Mouse (Mus musculus): ENCODE measurements around the gene BC003965. TPM values are rescaled to one million over a fixed set of nuclear protein-coding genes. Genes with fewer than 3 reads are reported as not detected.
A peak's percentile ranks its signal among the peaks of the same experiment; 100 is the strongest.
"Not testable (repeated sequence)": the region's sequence is repeated elsewhere in the genome, so short reads cannot be mapped to it uniquely, and the experiment has no call there.

Gene BC003965
- polyA plus RNA-seq, 1 experiment, result 9.5 TPM

DNA sequence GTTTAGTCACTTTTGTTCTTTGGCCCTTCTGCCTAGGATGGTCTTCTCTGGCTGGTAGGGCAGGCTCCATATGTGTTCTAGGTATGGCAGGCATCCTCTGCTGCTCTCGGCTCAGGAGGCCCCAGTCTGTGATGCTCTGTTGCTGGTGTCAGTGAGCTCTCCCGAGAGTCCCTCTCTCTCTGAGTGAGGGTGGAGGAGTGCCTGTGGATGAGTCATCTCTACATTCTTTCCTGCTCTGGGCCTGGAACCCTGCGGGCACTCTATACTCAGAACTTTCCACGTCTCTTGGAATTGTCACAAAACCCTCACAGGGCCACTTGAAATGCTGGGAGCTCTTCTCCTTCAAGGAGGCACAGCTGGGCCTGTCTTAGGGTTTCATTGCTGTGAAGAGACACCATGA lies 27.4 kb downstream of the BC003965 start:
- 60% methylated on average over 4 of the region's 4 CpGs for WGBS
- DNase-seq (ENCODE audit: low read depth, low spot score), result no peak

DNA sequence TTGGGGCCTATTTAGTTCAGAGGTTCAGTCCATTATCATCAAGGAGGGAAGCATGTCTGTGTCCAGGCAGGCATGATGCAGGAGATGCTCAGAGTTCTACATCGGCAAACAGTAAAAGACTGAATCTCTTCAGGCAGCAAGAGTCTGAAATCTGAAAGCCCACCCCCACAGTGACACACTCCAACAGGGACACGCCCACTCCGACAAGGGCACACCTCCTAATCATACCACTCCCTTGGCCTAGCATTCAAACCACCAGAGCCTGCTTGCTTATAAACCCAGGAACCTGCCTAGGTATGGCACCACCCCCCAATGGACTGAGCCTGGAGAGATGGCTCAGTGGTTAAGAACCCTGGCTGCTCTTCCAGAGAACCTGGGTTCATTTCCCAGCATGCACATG lies 31.1 kb downstream of the BC003965 start:
- 80% methylated on average over 3 of the region's 3 CpGs for WGBS
- no peak for DNase-seq (ENCODE audit: low read depth, low spot score)

DNA sequence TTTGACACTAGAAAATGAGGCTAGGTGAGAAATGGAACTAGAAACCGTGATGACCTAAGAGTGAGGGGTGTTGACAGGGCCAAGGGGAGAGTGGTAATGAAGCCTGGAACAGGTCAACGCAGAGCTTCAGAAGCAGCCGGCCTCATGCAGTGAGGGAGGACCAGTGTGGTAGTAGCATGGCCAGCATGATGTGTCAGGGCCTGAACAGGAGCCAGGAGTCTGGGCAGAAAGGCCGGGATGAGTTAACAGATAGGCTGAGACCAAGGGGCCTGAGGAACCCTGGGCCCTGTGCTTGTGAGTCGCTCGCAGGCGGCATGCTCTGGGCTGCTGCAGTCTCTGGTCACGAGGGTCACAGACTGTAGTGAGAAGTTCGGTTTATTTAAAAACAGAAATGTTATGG lies 34.6 kb downstream of the BC003965 start:
- no peak for DNase-seq (ENCODE audit: low read depth, low spot score)
- 90% methylated on average over 9 of the region's 9 CpGs for WGBS

DNA sequence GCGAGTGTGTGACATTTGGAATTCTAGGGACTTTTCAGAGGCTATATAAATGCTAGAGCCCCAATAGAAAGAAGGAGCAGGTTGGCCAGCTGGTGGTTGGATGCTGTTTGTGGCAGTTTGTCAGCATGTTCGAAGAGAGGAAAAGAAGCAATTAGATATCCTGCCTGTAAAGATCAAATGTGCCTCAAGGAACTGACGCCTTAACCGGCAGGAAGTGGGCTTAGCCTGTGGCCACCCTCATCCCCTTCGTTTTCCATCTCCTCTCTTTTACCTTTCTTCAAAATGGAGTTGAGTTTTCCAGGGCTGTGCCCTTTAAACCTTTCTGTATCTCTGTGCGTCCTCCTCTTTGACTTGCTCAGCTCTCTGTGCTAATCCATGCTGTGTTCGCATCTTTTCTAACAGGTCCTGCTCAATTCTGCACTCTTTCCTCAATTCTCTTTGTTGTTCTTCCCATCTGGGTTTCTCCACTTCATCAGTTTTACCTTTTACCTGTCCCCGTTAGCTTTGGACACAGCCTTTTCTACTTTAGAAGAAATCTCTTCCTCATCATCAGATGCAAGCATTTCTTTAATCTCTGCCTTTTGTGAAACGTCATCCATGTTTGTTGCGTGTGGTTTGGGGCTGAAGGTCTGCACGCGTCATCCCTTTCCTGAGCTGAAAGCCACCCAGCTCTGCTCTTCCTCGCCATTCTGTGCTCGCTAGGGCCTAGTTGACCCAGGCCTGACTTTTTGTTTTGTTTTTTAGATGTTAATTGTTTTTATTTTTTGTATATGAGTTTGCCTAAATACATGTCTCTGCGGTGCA lies 35.3 kb downstream of the BC003965 start:
- 90% methylated on average over 15 of the region's 15 CpGs for WGBS
- no peak for DNase-seq (ENCODE audit: low read depth, low spot score)

DNA sequence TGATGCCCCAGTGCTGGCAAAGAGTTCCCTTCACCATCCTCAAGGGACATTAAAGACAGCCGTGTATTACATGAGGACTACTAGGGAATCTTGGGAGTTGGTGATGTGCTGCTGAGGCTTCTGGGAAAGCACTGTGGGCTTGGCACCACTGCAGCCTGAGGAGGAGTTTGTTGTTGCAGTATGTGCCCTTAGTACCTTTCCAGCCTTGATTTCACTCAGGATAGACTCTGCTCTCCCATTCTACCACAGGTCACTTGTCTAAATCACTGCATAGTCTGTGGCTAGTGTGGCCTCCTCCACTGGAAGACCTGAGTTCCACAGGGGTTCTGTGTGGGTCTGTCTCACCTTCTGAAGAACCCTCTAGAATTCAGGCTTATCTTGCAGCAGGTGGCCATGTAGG lies 36.4 kb downstream of the BC003965 start:
- 73% methylated on average over 1 of the region's 1 CpGs for WGBS

DNA sequence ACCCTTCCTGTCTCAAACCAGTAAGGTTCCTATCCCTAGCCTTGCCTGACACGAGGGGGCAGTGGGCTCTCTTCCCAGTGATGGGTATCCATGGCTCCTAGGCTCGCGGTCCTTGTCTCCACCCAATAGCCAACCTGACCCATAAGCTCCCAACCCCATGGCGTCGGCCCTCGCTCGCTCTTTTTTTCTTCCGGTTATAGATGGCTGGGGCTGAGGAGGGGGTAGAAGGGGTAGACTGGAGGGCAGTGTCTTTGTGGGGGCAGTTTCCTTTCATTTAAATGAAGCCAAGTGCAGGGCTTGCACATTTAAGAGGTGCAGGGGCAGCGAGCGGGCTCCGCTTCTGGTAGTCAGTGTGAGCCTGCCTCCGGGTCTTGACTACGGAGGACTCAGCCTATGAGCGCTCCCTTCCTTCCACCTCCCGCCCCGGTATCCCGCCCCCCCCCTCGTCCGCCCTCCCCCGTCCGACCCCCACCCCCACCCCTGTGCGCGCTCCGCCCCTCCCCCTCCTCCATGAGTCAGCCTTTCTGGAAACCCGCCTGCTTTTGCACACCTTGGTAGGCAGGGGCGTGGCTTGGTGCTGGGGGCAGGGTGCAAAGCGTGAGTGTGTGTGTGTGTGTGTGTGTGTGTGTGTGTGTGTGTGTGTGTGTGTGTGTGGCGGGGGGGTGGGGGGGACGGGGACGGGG lies 37.6 kb downstream of the BC003965 start:
- WGBS, result 7% methylated on average over 17 of the region's 30 CpGs
- DNase-seq (ENCODE audit: low read depth, low spot score), result peak; percentile 19

More for the DNA sequence above, 36.4 kb downstream of the BC003965 start:
- no peak for DNase-seq (ENCODE audit: low read depth, low spot score)

DNA sequence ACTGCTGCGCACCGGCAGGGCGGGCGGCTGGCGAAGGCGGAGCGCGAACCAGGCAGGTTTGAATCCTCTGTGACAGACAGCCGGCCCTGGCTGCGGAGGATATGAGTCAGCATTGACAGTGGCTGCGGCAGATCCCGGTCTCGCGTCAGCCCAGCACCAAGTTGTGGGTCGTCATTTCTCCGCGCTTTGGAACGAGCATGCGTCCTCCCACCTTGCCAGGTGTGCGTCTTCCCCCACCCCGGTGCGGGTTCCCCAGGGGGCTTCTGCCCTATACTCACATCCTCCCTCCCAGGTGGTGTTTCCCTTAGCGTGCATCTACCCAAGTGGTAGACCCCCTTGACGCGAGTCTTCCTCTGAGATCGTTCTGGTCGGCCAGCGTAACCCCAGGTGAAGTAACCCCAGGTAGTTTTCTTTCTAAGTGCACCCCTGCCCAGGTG lies 38.2 kb downstream of the BC003965 start:
- WGBS, result 13% methylated on average over 14 of the region's 28 CpGs
- DNase-seq (ENCODE audit: low read depth, low spot score), result not testable (repeated sequence)

DNA sequence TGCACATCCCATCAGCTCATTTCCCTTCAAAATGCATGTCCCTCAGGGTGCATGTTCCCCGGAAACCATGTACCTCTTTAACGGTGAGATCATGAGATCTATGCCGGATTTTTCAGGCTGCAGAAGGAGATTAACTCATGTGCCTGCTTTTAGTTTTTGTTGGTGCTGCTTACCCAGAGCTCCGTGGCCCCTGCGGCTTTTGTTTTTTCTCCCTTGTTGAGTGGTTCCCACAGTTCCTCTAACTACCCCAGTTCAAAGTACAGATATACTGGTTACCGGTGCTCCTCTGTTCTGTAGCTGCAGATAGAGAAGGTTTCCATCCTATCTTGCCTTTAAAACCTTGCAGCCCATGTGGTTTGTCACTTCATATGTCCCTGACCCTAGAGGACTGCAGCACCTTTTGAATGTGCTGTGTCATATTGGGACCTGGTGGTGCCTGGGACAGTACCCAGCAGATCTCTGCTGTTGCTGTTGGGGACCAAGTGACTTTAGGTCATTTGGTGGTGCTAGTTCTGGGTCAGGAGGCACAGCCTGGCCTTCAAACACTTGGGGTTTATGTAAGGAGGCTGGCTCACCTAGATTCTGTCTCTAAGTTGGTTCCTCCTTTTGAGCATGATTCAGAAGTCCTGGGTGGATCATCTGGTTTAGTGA lies 38.7 kb downstream of the BC003965 start:
- DNase-seq (ENCODE audit: low read depth, low spot score), result no peak
- 45% methylated on average over 6 of the region's 6 CpGs for WGBS

DNA sequence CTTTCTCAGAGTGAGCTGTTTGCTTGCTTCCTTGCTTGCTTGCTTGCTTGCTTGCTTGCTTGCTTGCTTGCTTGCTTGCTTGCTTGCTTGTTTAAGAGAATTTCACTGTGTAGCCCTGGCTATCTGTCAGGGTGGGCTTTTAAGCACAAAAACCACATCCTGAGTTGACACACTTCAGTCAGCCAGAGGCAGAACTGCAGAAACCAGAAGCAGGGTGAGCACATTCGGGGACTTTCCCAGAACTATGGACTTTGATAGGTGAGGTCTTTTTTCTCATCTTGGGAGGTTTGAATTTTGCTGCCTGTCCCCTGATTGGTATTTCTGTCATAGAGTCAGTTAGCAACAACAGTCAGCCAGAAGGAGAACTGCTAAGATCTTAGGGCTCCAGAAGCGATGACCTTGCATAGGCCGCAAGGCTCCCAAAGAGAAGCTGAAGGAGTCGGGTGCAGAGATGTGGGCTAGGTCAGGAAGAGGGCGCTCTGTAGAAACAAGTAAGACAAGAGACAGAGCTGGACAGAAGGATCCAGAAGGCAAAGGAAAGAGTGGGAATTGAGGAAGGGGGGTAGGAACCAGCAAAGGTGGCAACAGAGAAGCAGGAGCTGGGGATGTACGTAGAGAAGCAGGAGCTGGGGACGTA lies 40.4 kb downstream of the BC003965 start:
- 87% methylated on average over 7 of the region's 7 CpGs for WGBS
- no peak for DNase-seq (ENCODE audit: low read depth, low spot score)

DNA sequence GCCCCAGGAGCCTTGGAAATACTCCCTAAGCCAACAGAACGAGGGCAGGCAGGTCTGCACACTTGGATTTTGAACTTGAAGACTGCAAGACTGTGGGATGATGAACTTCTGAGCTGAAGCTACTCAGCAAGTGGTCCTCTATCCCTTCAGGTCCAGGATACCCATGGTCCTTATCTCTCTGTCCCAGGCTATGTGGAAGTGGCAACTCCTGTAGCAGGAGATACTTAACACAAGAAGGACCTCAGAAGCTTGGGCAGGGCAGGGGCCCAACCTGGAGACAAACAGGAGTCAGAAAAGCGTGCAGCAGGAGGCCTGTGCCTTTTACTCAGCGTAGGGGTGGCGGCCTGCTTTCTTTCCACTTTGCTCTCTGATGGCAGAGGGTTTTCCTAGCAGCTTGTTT lies 41.3 kb downstream of the BC003965 start:
- no peak for DNase-seq (ENCODE audit: low read depth, low spot score)
- 88% methylated on average over 4 of the region's 4 CpGs for WGBS

DNA sequence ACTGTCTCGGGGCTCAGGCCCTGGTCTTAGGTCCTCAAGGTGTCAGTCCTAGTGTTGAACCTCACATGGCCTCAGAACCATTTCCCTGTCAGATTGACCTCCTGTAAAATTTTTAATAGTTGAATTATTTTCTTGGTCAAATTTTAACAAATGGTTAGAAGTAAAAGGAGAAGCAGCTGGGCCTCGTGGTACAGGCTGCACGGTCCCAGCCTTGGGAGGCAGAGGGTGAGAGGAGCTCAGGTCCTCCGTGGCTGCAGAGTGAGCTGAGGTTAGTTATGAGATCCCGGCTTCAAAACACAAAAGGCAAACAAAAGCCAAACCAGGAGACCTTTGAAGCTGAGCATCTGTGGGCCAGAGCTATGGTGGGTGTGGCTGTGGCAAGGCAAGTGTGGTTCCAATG lies 43.6 kb downstream of the BC003965 start:
- 70% methylated on average over 5 of the region's 5 CpGs for WGBS
- DNase-seq (ENCODE audit: low read depth, low spot score), result no peak

DNA sequence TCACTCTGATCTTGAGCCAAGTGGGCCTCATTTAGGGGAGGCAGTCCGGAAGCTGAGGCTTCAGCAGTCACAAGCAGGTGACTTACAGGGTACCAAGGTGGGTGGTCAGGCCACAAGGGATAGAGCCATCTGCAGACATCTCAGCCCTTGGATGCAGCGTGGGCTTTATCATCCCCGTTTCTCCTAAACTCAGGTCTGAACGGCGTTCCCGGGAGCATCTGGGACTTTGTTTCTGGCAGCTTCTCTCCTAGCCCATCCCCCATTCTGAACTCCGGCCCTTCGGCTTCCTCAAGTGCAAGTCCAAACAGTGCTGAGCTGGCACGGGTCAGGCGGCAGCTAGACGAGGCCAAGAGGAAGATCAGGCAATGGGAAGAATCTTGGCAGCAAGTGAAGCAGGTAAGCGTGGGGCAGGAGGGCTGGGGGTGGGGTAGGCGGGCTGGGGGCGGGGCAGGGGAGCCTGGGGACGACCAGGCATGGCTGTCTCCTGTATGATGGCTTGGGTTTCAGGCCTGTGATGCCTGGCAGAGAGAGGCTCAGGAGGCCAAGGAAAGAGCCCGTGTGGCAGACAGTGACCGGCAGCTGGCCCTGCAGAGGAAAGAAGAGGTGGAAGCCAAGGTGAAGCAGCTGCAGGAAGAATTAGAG lies 45.8 kb downstream of the BC003965 start:
- not testable (repeated sequence) for DNase-seq (ENCODE audit: low read depth, low spot score)
- WGBS, result 70% methylated on average over 17 of the region's 17 CpGs

DNA sequence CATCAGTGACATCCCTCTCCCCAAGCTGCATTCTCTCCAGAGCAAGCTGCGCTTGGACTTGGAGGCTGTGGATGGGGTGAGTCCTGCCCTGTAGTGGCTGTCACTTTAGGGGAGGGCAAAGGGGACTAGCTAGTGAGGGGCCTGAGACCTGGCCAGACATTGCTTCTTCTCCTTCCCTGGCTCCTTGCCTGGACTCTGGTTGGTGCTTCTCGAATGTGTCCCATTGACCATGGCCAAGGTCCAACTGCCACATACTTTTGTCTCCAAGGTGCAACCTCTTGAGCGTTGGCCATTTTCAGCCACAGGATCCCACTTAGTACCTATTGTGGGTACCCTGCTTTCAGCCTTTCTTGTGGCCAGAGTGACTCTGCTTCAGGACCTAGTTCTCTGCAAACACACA lies 46.3 kb downstream of the BC003965 start:
- no peak for DNase-seq (ENCODE audit: low read depth, low spot score)
- WGBS, result 81% methylated on average over 3 of the region's 3 CpGs

DNA sequence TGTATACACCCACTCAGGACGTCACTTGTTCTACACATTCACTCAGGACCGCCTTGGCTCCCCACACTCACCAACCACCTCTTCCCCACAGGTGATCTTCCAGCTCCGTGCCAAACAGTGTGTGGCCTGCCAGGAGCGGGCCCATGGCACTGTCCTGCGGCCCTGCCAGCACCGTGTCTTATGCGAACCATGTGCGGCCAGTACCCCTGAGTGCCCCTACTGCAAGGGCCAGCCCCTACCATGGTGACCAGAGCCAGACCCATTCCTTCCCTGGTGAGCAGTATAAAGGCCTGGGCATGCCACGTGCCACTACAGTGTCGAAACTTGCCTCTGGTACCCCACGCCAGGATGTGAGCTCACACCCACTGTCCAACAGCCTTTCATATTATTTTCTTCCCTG lies 47.3 kb downstream of the BC003965 start:
- DNase-seq (ENCODE audit: low read depth, low spot score), result not testable (repeated sequence)
- 91% methylated on average over 8 of the region's 11 CpGs for WGBS

DNA sequence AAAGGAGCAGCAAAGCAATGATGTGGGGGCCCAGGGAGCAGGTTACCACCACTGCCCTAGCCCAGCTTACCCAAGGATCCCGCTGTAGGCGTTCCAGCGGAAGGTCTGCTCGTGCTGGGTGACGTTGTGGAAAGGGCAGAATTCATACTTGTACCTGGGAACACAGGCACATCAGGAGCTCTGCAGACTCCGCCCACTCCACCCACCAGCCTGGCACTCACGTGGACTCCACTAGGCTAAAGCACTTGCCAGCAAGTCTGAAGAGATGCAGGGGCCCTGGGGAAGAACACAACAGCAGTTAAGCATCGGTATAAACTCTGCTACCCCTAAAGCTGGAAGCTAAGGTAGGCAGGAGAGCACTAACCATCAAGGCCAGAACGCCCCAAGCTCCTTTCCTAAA lies 51.3 kb downstream of the BC003965 start:
- DNase-seq (ENCODE audit: low read depth, low spot score), result no peak
- 86% methylated on average over 9 of the region's 9 CpGs for WGBS

Other genes starting within 250 kb of the BC003965 start
- gene Mapk8ip3, start 247.6 kb upstream of the BC003965 start, polyA plus RNA-seq (2012; rRNA removed), result 41.0 and 69.6 TPM in 2 replicates
- gene Jpt2, start 223.9 kb upstream of the BC003965 start, polyA plus RNA-seq (2012; rRNA removed), result 35.4 and 42.4 TPM in 2 replicates
- gene Cramp1l, start 168.8 kb upstream of the BC003965 start, polyA plus RNA-seq (2012; rRNA removed), result 8.0 and 15.1 TPM in 2 replicates
- gene Ift140, start 168.5 kb upstream of the BC003965 start, polyA plus RNA-seq (2012; rRNA removed), result 7.8 and 9.4 TPM in 2 replicates
- 16.7 and 18.5 TPM in 2 replicates for gene Tmem204, start 101.0 kb upstream of the BC003965 start, polyA plus RNA-seq (2012; rRNA removed)
- gene Telo2, start 68.6 kb upstream of the BC003965 start, polyA plus RNA-seq (2012; rRNA removed), result 9.4 and 12.2 TPM in 2 replicates
- gene Ptx4, start 63.8 kb upstream of the BC003965 start, polyA plus RNA-seq (2012; rRNA removed), result 0.07 and 0.10 TPM in 2 replicates
- gene Clcn7, start 51.2 kb upstream of the BC003965 start, polyA plus RNA-seq (2012; rRNA removed), result 17.1 and 21.7 TPM in 2 replicates
- gene Ccdc154, start 22.1 kb upstream of the BC003965 start, polyA plus RNA-seq (2012; rRNA removed), result not detected in 2 replicates
- gene Gm38655, start 9.1 kb upstream of the BC003965 start, polyA plus RNA-seq (2012; rRNA removed), result not detected in 2 replicates
- 6.0 and 9.8 TPM in 2 replicates for gene Unkl, start 3.8 kb downstream of the BC003965 start, polyA plus RNA-seq (2012; rRNA removed)
- 36.1 and 37.5 TPM in 2 replicates for gene Gnptg, start 55.6 kb downstream of the BC003965 start, polyA plus RNA-seq (2012; rRNA removed)
- gene Tsr3, start 55.6 kb downstream of the BC003965 start, polyA plus RNA-seq (2012; rRNA removed), result 11.6 and 12.7 TPM in 2 replicates
- gene Baiap3, start 71.8 kb downstream of the BC003965 start, polyA plus RNA-seq (2012; rRNA removed), result 7.8 and 11.9 TPM in 2 replicates
- 113 and 132 TPM in 2 replicates for gene Ube2i, start 90.1 kb downstream of the BC003965 start, polyA plus RNA-seq (2012; rRNA removed)
- not detected in 2 replicates for gene Prss34, start 113.8 kb downstream of the BC003965 start, polyA plus RNA-seq (2012; rRNA removed)
- gene Prss28, start 124.1 kb downstream of the BC003965 start, polyA plus RNA-seq (2012; rRNA removed), result not detected in 2 replicates
- not detected in 2 replicates for gene Prss29, start 134.1 kb downstream of the BC003965 start, polyA plus RNA-seq (2012; rRNA removed)
- gene Tpsab1, start 161.0 kb downstream of the BC003965 start, polyA plus RNA-seq (2012; rRNA removed), result not detected in 2 replicates
- gene Tpsb2, start 181.8 kb downstream of the BC003965 start, polyA plus RNA-seq (2012; rRNA removed), result 0.58 and 0.59 TPM in 2 replicates
- 68.1 and 75.8 TPM in 2 replicates for gene Tpsg1, start 184.7 kb downstream of the BC003965 start, polyA plus RNA-seq (2012; rRNA removed)
- gene Cacna1h, start 249.2 kb downstream of the BC003965 start, polyA plus RNA-seq (2012; rRNA removed), result 10.4 and 25.1 TPM in 2 replicates